Mouse (Mus musculus) left cerebral cortex, adult 2 months (tissue): ENCODE results near the gene Egfem1. TPM values are rescaled to one million over a fixed set of nuclear protein-coding genes. Genes with fewer than 3 reads are reported as not detected.

Experiments used
- DNase-seq, 2 experiments: peaks; one replicate each; pipeline ENCODE4 v3.0.0; 2021 to 2022; ENCODE audit warnings: low spot score in 2 of 2, mixed read lengths in 1 of 2; ENCODE audit errors: extremely low spot score in 1 of 2
- H3K27ac ChIP-seq: fragments of 200-600 bp; 2 replicates; pipeline ENCODE4 v1.8.1; 2022
- H3K4me3 ChIP-seq: fragments of 200-600 bp; 2 replicates; pipeline ENCODE4 v1.8.1; 2022
- CTCF ChIP-seq: fragments of 200-600 bp; IDR thresholded peaks from 2 replicates; pipeline ENCODE4 v1.8.1; 2022; ENCODE audit warnings: antibody characterized with exemption, mild to moderate bottlenecking, moderate library complexity
- intact Hi-C: fragments of 180-260 bp; cut with DNase I; formaldehyde crosslinking; loops from one replicate; pipeline ENCODE4 v1.15.1; 2025
- long read RNA-seq, 2 experiments: library from polyadenylated mRNA; stranded (forward); transcript quantifications; one replicate each; pipeline ENCODE4 v2.0.0; 2021; ENCODE audit warnings: borderline mapping rate in 2 of 2
- total RNA-seq, 2 experiments: library from RNA; stranded (reverse); gene quantifications; 2 replicates each; pipeline ENCODE4 v1.2.3; 2021

Egfem1 gene
- 10 to 100 TPM; 16.9 to 21.8 TPM for total RNA-seq
- long read RNA-seq, experiment 1, partial matches to known transcripts, result 0 of 1 reads
- long read RNA-seq, experiment 1, other reads (novel, unspliced or antisense), result 1 of 1 reads
- long read RNA-seq, experiment 2, partial matches to known transcripts, result 0 of 1 reads
- long read RNA-seq, experiment 2, other reads (novel, unspliced or antisense), result 1 of 1 reads

DNA sequence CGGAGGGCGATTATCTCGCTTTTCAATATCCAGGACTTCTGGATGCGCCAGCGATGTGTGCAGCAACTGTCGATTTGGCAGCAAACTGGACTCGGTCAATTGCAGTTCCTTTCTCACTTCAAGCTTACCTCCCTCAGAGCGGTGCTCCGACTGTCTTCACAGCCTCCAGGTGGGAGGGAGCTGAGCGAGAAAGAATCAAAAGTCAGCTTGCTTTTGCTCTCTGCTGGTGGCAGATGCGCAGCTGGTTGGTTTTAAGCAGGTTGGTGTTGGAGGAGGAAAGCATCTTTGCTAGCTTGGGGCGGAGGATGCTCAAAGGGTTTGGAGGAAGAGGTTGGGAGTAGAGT is at the start of gene Egfem1:
Egfem1 (plus strand) TSS at position 72 of the 344 bp plus-strand sequence.
- peak in 1 of 2 experiments; percentile 45 for DNase-seq

GRCm38 (mm10) chr3:29033107-29033506 is 48.7 kb upstream of the Egfem1 start:
- TF ChIP-seq CTCF, result no peak

More for the DNA sequence above, at the start of gene Egfem1:
- intact Hi-C loops, result loop anchor here (5.0 kb wide), 1 partner anchor 125 kb away; no protein-coding TSS in a partner anchor
- Histone ChIP-seq H3K27ac (peak within 1 kb of the TSS; percentile 83), H3K4me3 (peak within 1 kb of the TSS; percentile 73)
- no peak for TF ChIP-seq CTCF

DNA sequence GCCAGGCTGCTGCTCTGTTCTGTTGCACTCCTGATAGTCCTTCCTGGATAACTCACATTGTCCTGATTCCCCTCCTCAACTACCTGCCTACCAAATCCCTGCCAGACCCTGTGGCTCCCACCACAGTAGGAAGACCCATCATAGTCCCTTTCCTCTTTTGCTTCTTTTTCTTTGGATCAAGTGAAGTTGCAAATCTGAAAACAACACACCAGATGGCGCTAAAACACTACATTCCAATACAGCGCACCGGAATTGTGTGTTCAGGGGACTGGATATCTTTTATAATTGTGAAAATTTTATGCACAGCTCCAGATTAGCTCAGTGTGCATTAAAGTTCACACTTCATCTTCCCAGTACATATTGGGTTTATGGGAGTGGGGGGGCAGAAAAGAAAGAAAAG is 45.7 kb upstream of the Egfem1 start:
- intact Hi-C loops, result loop anchor here (10.0 kb wide), 2 partner anchors 329 to 1519 kb away; no protein-coding TSS in a partner anchor
- peak; percentile 30 to 31 for DNase-seq
- no peak overlapping the region for H3K4me3 ChIP-seq
- no peak overlapping the region for H3K27ac ChIP-seq
- TF ChIP-seq CTCF, result peak; percentile 72

More at GRCm38 (mm10) chr3:29033107-29033506, 48.7 kb upstream of the Egfem1 start:
- Histone ChIP-seq H3K4me3 (no peak overlapping the region), H3K27ac (no peak overlapping the region)
- DNase-seq, result no peak
- intact Hi-C loops, result loop anchor here (10.0 kb wide), 2 partner anchors 332 to 1522 kb away; no protein-coding TSS in a partner anchor

DNA sequence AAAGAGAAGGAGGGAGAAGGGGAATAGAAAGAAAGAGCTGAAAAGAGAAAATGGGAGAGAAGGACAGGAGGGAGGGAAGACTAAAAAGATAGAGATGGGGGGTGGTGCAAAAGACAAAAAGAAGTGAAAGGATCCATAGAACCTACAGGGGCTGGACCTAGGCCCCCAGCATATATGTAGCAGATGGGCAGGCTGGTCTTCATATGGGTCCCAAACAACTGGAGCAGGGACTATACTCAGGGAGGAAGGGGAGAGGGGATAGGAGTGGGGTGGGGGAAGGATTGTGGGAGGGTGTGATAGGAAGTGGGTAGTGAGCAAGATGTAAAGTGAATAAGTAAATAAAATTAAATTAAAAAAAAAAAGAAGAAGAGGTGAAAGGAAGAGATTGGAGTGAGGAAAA is 45.2 kb upstream of the Egfem1 start:
- Histone ChIP-seq H3K27ac (no peak overlapping the region), H3K4me3 (no peak overlapping the region)
- DNase-seq, result no peak
- intact Hi-C loops, result loop anchor here (1.0 to 10.0 kb wide), 3 partner anchors 328 to 1518 kb away; no protein-coding TSS in a partner anchor
- TF ChIP-seq CTCF, result no peak

DNA sequence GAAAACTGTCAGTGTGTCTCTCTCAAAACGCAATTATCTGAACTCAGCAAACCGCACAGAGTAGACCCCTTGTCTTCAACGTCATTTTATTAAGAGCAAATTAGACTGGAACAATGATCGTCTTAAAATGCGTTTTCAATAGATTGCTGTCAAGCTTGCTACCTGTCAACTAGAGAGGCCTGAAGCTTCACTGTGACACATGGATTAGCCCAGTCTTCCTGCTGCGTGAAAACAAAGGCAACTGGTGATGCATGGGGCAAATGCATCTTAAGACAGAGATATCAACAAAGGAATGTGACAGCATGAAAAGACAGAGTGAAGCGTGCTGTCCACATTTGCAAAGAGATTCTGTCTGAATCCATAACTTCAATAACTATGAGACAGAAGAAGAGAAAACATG is 41.8 kb upstream of the Egfem1 start:
- no peak overlapping the region for H3K4me3 ChIP-seq
- intact Hi-C loops, result no loop called here
- no peak for DNase-seq
- H3K27ac ChIP-seq, result no peak overlapping the region
- no peak for TF ChIP-seq CTCF

GRCm38 (mm10) chr3:29046281-29046680 is 35.5 kb upstream of the Egfem1 start:
- no peak overlapping the region for H3K27ac ChIP-seq
- H3K4me3 ChIP-seq, result no peak overlapping the region
- no peak for TF ChIP-seq CTCF
- DNase-seq, result no peak
- intact Hi-C loops, result no loop called here

GRCm38 (mm10) chr3:29047273-29047932 is 34.4 kb upstream of the Egfem1 start:
- intact Hi-C loops, result no loop called here
- peak in 1 of 2 experiments; percentile 9 for DNase-seq
- H3K4me3 ChIP-seq, result no peak overlapping the region
- H3K27ac ChIP-seq, result no peak overlapping the region
- TF ChIP-seq CTCF, result no peak

- Histone ChIP-seq H3K4me3 (no peak overlapping the region), H3K27ac (no peak overlapping the region)
- intact Hi-C loops, result no loop called here
- TF ChIP-seq CTCF, result no peak
- DNase-seq, result no peak
Observed at GRCm38 (mm10) chr3:29063156-29063555, 18.7 kb upstream of the Egfem1 start.

DNA sequence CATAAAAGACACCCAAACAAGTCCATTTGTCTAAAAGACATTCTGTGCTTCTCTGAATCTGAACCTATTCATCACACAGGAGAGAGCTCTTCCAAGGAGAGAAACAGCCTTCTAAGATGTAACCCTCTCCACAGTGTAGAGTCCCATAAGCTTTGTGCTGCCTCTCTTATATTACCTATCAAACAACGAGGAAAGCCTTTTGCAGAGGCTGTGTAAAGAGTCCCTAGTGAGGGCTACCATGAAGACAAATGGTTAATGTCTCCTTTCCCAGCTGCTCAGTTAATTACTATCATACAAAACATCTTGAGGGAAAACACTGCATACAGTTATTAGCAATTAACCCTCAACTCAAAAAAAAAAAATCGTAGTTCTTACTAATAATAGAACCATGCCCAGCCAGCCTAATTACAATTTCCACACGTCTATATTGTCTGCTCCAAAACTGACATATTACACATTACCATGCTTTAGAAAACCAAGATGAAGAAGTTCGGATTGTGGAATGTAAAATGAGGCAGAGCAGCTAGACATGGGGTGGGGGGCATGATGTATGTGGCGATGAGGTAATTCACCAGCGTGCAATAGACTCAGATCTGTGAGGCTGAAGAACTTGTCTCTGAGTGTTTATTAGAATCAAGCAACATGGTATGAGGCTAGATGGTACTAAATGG is 13.3 kb upstream of the Egfem1 start:
- Histone ChIP-seq H3K27ac (no peak overlapping the region), H3K4me3 (no peak overlapping the region)
- intact Hi-C loops, result no loop called here
- no peak for TF ChIP-seq CTCF
- DNase-seq, result no peak

DNA sequence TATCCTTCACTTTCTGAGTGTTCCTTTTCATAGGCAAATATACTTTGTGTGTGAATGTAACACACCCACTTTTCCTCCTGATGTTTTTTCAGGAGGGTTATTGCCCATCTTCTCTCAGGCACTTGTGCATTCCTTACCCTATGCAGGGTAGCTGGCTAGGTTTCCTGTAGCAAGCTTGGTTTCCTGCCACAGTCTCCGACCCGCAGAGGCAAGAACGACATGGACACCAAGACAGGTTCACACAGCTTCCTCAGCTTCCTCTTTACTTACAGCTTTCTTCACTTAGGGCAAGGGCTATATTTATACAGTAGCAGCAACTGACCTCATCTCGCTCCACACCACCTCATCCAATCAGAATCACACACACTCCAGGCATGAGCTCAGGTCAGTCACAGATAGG is 10.5 kb upstream of the Egfem1 start:
- intact Hi-C loops, result no loop called here
- H3K4me3 ChIP-seq, result no peak overlapping the region
- no peak overlapping the region for H3K27ac ChIP-seq
- DNase-seq, result no peak
- no peak for TF ChIP-seq CTCF

DNA sequence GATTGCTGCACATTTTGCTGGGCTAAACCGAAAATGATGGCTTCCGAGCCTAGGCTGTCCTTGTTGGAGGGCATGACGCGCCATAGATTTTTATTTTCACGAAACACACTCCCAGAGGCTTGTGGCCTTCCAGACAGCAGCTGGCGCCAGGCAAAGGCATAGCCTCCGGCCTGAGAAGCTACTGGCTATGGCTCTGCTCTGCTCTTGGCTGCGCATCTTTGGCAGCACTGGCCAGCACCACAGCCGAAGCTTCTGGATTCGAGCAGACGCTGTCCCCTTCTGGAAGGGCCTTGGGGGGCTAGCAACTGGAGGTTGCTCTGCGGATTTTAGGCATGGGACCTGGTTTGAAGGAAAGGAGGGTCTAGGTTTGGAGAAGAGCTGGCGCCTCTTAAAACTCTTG is 306 bp upstream of the Egfem1 start:
- H3K4me3 ChIP-seq, result peak overlapping the region; percentile 73
- peak in 1 of 2 experiments; percentile 31 for DNase-seq
- no peak for TF ChIP-seq CTCF
- intact Hi-C loops, result loop anchor here (5.0 kb wide), 1 partner anchor 126 kb away; no protein-coding TSS in a partner anchor
- H3K27ac ChIP-seq, result peak overlapping the region; percentile 83
